Mouse (Mus musculus) embryonic facial prominence, embryonic 14.5 days (tissue): ENCODE results near the gene C2cd5. TPM values are rescaled to one million over a fixed set of nuclear protein-coding genes. Genes with fewer than 3 reads are reported as not detected.

Experiments used
- ATAC-seq: fragments of 200-750 bp; cut with Nextera tagmentation; 2 replicates; pipeline ENCODE4 v1.8.0; 2017; ENCODE audit warnings: low read depth, moderate number of reproducible peaks, moderate TSS enrichment
- DNase-seq: peaks from one replicate; pipeline ENCODE4 v3.0.0-alpha.2; 2015; ENCODE audit warnings: low spot score
- H3K27ac ChIP-seq: fragments of 300-500 bp; sonication (generic); replicated peaks from 2 replicates; pipeline ENCODE4 v1.5.1; 2014; ENCODE audit warnings: low read depth, mild to moderate bottlenecking, low read length, moderate library complexity
- H3K27me3 ChIP-seq: fragments of 300-500 bp; sonication (generic); replicated peaks from 2 replicates; pipeline ENCODE4 v1.6.1; 2014; ENCODE audit warnings: low read length; ENCODE audit not compliant: control insufficient read depth, insufficient read depth
- H3K36me3 ChIP-seq: fragments of 300-500 bp; sonication (generic); 2 replicates; pipeline ENCODE4 v1.6.1; 2014; ENCODE audit warnings: low read length, mixed read lengths; ENCODE audit not compliant: control insufficient read depth, insufficient read depth
- H3K4me1 ChIP-seq: fragments of 300-500 bp; sonication (generic); 2 replicates; pipeline ENCODE4 v1.6.1; 2014; ENCODE audit warnings: antibody characterized with exemption, low read length; ENCODE audit not compliant: control insufficient read depth, insufficient read depth
- H3K4me2 ChIP-seq: fragments of 300-500 bp; sonication (generic); 2 replicates; pipeline ENCODE4 v1.6.1; 2014; ENCODE audit warnings: low read depth, mild to moderate bottlenecking, low read length, moderate library complexity, mixed read lengths
- H3K4me3 ChIP-seq: fragments of 300-500 bp; sonication (generic); 2 replicates; pipeline ENCODE4 v1.5.1; 2014; ENCODE audit warnings: low read depth, mild to moderate bottlenecking, low read length
- H3K9ac ChIP-seq: fragments of 300-500 bp; sonication (generic); 2 replicates; pipeline ENCODE4 v1.6.1; 2014; ENCODE audit warnings: low read depth, mild to moderate bottlenecking, low read length, moderate library complexity, mixed read lengths
- H3K9me3 ChIP-seq: fragments of 300-500 bp; sonication (generic); 2 replicates; pipeline ENCODE4 v1.6.1; 2016; ENCODE audit warnings: low read length; ENCODE audit not compliant: control insufficient read depth
- WGBS: fragments of 180-500 bp; shearing (Covaris S2); extraction: QIAGEN DNeasy Blood & Tissue Kit; methylation state at CpG from one replicate; pipeline ENCODE4 v1.1.7; 2014; 5-methylcytosine and 5-hydroxymethylcytosine counted together
- polyA plus RNA-seq: library from polyadenylated mRNA; unstranded; fragments of >200 nt; fragmentation: Nextera tagmentation; extraction: Ambion mirVana; gene quantifications from 2 replicates; pipeline ENCODE4 v1.2.1, GENCODE M21; 2014

Gene C2cd5
- polyA plus RNA-seq, 1 experiment from 2014 or later = 19.1 TPM

- DNase-seq = no peak
- ATAC-seq = no peak
- Histone ChIP-seq H3K36me3 (no peaks in the 10 kb centered on the region), H3K4me2 (no peak overlapping the region), H3K9me3 (peaks cover 10% of the 10 kb centered on the region; the same call in 1 of the 2 replicates), H3K4me1 (peaks cover 4% of the 10 kb centered on the region; the same call in 1 of the 2 replicates), H3K4me3 (no peak overlapping the region), H3K27me3 (no peaks in the 10 kb centered on the region), H3K9ac (no peak overlapping the region), H3K27ac (no peak overlapping the region)
- 76% methylated on average over 4 of the region's 4 CpGs for WGBS
Observed at GRCm38 (mm10) chr6:143130411-143130810, 30.5 kb upstream of the C2cd5 start.

- H3K4me1 ChIP-seq = peaks cover 4% of the 10 kb centered on the region; the same call in 1 of the 2 replicates
Observed at GRCm38 (mm10) chr6:143129952-143130351, 30.0 kb upstream of the C2cd5 start.

GRCm38 (mm10) chr6:143129466-143129865 lies 29.5 kb upstream of the C2cd5 start:
- H3K27me3 ChIP-seq = no peaks in the 10 kb centered on the region
- no peaks in the 10 kb centered on the region for H3K36me3 ChIP-seq
- WGBS = 86% methylated on average over 7 of the region's 7 CpGs
- no peak overlapping the region for H3K27ac ChIP-seq
- DNase-seq = no peak
- H3K9ac ChIP-seq = no peak overlapping the region
- no peak for ATAC-seq
- peaks cover 10% of the 10 kb centered on the region; the same call in 1 of the 2 replicates for H3K9me3 ChIP-seq
- H3K4me3 ChIP-seq = no peak overlapping the region
- no peak overlapping the region for H3K4me2 ChIP-seq
- H3K4me1 ChIP-seq = peaks cover 4% of the 10 kb centered on the region; the same call in 1 of the 2 replicates

More at GRCm38 (mm10) chr6:143129952-143130351, 30.0 kb upstream of the C2cd5 start:
- peaks cover 10% of the 10 kb centered on the region; the same call in 1 of the 2 replicates for H3K9me3 ChIP-seq
- H3K27ac ChIP-seq = no peak overlapping the region
- no peak overlapping the region for H3K9ac ChIP-seq
- no peak overlapping the region for H3K4me2 ChIP-seq
- no peaks in the 10 kb centered on the region for H3K27me3 ChIP-seq
- no peak overlapping the region for H3K4me3 ChIP-seq
- ATAC-seq (no peak), DNase-seq (no peak)
- H3K36me3 ChIP-seq = no peaks in the 10 kb centered on the region
- WGBS = 84% methylated on average over 3 of the region's 3 CpGs

GRCm38 (mm10) chr6:143125721-143126120 lies 25.8 kb upstream of the C2cd5 start:
- no peak for ATAC-seq
- H3K4me2 ChIP-seq = no peak overlapping the region

GRCm38 (mm10) chr6:143119325-143119724 lies 19.4 kb upstream of the C2cd5 start:
- WGBS = 93% methylated on average over 6 of the region's 6 CpGs

More at GRCm38 (mm10) chr6:143125721-143126120, 25.8 kb upstream of the C2cd5 start:
- H3K9ac ChIP-seq = no peak overlapping the region
- H3K27me3 ChIP-seq = no peaks in the 10 kb centered on the region
- no peak for DNase-seq
- H3K27ac ChIP-seq = no peak overlapping the region
- H3K4me3 ChIP-seq = no peak overlapping the region
- peaks cover 6% of the 10 kb centered on the region; the same call in 1 of the 2 replicates for H3K9me3 ChIP-seq
- H3K36me3 ChIP-seq = no peaks in the 10 kb centered on the region
- no peaks in the 10 kb centered on the region for H3K4me1 ChIP-seq

GRCm38 (mm10) chr6:143116779-143117178 lies 16.8 kb upstream of the C2cd5 start:
- H3K27me3 ChIP-seq = no peaks in the 10 kb centered on the region
- ATAC-seq (no peak), DNase-seq (no peak)
- no peak overlapping the region for H3K9ac ChIP-seq
- H3K4me3 ChIP-seq = no peak overlapping the region
- H3K4me1 ChIP-seq = no peaks in the 10 kb centered on the region
- WGBS = 54% methylated on average over 6 of the region's 6 CpGs
- H3K27ac ChIP-seq = no peak overlapping the region
- H3K4me2 ChIP-seq = no peak overlapping the region
- no peaks in the 10 kb centered on the region for H3K9me3 ChIP-seq
- H3K36me3 ChIP-seq = no peaks in the 10 kb centered on the region

More at GRCm38 (mm10) chr6:143119325-143119724, 19.4 kb upstream of the C2cd5 start:
- Histone ChIP-seq H3K27me3 (no peaks in the 10 kb centered on the region), H3K9ac (no peak overlapping the region), H3K4me2 (no peak overlapping the region), H3K27ac (no peak overlapping the region), H3K9me3 (no peaks in the 10 kb centered on the region), H3K4me3 (no peak overlapping the region), H3K4me1 (no peaks in the 10 kb centered on the region), H3K36me3 (no peaks in the 10 kb centered on the region)
- no peak for ATAC-seq
- DNase-seq = no peak

- no peaks in the 10 kb centered on the region for H3K9me3 ChIP-seq
- no peaks in the 10 kb centered on the region for H3K36me3 ChIP-seq
- 72% methylated on average over 5 of the region's 5 CpGs for WGBS
- DNase-seq (no peak), ATAC-seq (no peak; the same call in 1 of the 2 replicates)
- H3K4me2 ChIP-seq = no peak overlapping the region
- H3K4me3 ChIP-seq = no peak overlapping the region
- H3K9ac ChIP-seq = no peak overlapping the region
- H3K4me1 ChIP-seq = no peaks in the 10 kb centered on the region
- no peaks in the 10 kb centered on the region for H3K27me3 ChIP-seq
- H3K27ac ChIP-seq = no peak overlapping the region
Observed at GRCm38 (mm10) chr6:143115505-143115904, 15.6 kb upstream of the C2cd5 start.

GRCm38 (mm10) chr6:143115011-143115445 lies 15.1 kb upstream of the C2cd5 start:
- H3K9me3 ChIP-seq = no peaks in the 10 kb centered on the region
- no peak overlapping the region for H3K9ac ChIP-seq
- H3K4me1 ChIP-seq = no peaks in the 10 kb centered on the region
- no peak; the same call in 1 of the 2 replicates for ATAC-seq
- no peaks in the 10 kb centered on the region for H3K27me3 ChIP-seq
- no peak overlapping the region for H3K4me2 ChIP-seq
- no peak overlapping the region for H3K4me3 ChIP-seq
- no peaks in the 10 kb centered on the region for H3K36me3 ChIP-seq
- H3K27ac ChIP-seq = no peak overlapping the region
- no peak for DNase-seq
- WGBS = 63% methylated on average over 9 of the region's 9 CpGs

GRCm38 (mm10) chr6:143114556-143114955 lies 14.6 kb upstream of the C2cd5 start:
- no peaks in the 10 kb centered on the region for H3K9me3 ChIP-seq
- H3K9ac ChIP-seq = no peak overlapping the region
- H3K4me1 ChIP-seq = no peaks in the 10 kb centered on the region
- DNase-seq = peak; percentile 65
- H3K27me3 ChIP-seq = no peaks in the 10 kb centered on the region
- H3K27ac ChIP-seq = no peak overlapping the region
- no peak overlapping the region for H3K4me3 ChIP-seq
- no peak for ATAC-seq
- WGBS = 16% methylated on average over 2 of the region's 2 CpGs
- no peak overlapping the region for H3K4me2 ChIP-seq
- no peaks in the 10 kb centered on the region for H3K36me3 ChIP-seq
